Mouse (Mus musculus): ENCODE measurements at regions not wholly inside any gene's neighbourhood (a gene's known extent, or its start where the extent isn't known, plus 50 kb on each side); places are given as distances from the start of the nearest gene placed in this dataset.
"Not testable (repeated sequence)": the region's sequence is repeated elsewhere in the genome, so short reads cannot be mapped to it uniquely, and the experiment has no call there.

DNA sequence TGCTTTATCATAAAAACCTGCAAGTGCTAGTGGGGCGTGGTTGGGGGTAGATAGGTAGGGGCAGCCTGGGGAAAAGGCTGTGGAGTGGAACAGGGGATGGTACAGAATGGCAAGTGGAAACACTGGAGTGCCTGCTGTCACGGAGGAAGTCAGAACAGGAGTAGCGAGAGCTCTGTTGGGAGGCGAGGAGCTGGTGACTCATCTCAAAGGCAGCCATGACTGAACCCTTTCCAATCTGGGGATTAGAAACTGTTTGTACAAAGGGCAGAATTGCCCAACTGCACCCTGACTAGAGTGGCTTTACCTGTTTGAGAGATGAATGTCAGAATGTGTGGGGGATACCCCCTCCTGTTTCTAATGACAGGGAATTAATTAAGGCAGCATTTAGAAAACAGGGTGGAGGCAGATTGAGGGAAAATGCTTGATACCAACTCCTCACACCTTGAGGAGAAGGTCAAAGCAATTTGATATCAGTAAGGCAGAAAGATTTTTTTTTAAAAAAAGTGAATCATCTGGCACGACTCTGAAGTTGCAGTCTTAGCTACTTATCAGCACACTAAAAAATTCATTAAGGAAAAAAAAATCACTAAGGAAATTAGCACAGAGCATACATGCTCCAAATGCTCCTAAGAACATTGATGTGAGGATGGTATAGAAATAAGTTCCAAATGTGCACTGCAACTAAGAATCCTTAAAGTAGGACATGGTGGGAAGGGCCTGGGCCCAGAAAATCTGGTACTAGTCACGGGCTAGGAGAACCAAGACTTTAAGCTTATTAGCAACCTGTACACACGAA is 54.7 kb upstream of the Usp25 start:
- DNase-seq, result peak; percentile 50

DNA sequence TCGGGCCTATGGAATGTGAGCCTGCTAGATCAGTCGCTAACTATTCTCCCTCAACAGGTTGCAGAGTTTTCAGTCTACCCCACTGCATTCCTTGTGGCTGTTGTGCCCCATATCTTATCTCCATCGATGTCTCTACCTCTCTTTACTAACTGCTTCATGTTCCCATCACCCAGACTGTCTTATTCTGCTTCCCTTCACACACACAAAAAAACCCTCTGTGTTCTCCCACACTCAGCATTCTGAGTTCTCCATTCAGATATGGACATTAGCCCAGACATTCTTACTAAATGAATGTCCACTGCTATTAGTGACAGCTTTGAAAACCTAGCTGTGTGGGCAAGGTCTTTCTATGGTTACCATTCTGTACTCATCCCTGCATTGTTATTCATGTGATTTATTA is 56.0 kb upstream of the Usp25 start:
- no peak for DNase-seq

DNA sequence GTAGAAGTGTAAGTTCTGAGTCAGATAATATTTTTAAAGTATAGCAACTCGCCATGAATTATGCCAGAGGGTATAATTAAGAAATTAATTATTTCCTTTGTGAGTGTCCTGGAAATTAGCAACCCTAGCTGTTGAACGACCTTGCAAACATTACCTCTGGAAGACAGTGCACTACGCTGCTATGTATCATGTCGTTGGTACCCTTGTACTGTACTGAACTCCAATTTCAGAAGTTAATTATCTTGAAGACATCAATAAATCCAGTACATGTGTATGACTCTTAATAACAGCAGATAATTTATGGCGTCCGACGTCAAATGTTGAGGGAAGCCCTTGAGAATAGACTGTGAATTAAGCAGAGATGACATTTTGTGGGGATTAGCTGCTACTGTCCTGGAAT is 56.4 kb upstream of the Usp25 start:
- DNase-seq, result no peak

DNA sequence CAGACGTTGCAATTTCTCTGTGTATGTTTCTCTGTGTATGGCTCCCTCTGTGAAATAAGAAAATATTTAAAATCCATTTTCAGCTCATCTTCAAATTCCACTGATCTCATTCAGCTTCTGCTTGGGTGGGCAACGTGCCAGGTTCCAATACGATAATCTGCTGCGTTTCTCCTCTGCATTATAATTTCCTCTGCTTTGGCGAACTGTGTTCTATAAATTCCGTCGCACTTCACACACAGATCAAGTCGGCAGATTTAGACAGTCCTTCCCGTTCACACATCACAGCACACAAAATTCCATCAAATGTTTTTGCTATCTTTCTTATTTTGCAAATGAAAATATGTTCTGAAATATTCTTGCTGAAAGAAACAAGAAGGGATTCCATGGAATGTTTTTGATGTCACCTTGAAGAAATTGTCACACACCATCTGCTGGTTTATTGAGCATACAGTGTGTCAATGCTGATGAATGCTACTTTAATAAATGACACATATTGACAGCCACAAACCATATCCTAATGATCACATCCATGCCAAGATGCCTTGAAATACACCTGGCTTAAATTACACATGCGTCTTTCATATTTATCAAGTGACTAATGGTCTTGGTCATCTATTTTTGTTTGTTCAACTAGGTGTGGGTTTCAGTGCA is 62.5 kb upstream of the Usp25 start:
- no peak for DNase-seq

DNA sequence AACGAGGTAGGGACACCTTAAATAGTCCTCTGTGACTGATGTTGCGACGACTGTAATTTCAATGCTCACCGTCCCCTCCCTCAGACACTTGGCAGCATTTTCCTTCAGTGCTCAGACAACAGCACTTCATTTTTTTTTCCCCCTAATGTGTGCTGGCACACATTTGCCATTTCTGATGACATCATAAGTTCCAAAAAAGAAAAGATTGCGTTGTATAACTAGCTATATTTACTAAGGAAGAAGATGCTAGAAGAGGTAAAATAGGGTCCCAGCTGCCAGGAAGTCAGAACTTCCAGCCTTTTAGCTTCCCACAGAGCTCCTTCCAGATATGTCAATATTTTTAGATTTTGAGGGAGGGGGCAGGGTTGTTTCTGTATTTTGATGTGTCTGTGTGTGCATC is 66.5 kb upstream of the Usp25 start:
- DNase-seq, result no peak

DNA sequence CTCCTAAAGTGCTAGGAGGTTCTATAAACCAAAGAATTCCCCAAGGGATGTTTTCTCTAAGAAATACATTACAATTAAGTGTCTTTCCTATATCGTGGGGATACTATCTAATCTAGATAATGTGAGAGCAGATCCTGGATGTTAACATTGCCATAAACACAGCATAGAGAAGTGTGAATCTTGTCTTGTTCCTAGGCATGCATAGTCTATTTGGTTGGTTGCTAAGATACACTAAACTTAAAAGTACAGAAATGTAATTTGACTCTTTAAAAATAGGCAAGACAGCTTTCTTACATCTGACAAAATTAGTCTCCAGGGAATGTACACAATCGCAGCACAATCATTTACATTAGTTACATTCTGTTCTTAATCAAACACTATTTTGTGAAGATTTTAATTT is 75.4 kb upstream of the Usp25 start:
- DNase-seq, result no peak

DNA sequence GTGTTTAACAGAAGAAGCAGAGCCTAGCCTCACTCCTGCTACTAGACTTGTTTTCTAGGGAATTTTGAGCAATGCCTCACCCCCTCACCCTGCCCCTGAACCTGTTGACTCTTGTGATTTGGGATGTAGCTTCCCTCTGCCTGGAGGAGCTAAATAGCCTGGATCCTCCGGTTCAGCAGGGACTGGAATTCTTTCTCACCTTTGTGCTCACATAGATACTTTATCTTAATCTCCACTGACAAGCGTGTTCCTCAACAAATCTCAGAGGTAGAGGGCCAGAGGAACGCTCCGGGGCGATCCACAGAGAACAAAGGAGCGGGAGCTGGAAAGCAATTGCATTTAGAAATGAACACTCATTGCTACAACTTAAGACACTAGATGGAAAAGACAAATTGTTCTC is 85.6 kb upstream of the Usp25 start:
- no peak for DNase-seq

DNA sequence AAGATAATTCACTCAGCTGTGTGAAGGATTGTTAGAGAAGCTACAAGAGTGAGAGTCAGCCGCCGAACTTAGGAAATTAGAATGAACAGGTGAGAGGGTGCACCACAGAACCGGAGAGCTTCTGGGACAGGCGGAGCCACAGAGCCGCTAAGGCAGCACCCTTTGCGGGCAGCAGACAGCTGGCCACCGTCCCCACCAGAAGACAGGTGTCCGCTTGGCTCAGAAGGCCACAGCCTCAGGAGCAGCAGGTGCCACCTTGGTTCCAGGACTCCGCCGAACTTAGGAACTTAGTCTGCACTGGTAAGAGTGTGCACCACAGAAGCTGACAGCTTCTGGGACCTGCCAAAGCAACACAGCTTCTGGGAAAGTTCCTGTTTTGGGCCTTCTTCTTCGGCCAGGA is 93.4 kb upstream of the Usp25 start:
- DNase-seq, result not testable (repeated sequence)

DNA sequence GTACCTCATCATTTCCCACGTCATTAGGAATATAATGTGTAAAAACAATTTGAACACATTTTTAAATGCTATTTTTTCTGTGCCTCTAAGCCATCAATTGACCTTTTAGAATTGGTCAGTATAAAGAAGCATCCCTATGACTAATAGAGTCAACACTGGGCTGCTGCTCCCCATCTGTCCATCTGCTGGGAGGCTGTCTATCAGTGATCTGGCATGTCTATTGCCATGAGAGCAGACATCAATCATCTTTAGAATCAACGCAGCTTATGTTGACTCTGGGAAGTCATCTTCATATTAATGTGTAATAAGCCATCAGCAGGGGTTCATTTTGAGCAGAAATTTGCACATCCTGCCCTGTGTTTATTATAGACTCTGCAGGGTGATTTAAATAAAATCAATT is 94.9 kb upstream of the Usp25 start:
- no peak for DNase-seq

DNA sequence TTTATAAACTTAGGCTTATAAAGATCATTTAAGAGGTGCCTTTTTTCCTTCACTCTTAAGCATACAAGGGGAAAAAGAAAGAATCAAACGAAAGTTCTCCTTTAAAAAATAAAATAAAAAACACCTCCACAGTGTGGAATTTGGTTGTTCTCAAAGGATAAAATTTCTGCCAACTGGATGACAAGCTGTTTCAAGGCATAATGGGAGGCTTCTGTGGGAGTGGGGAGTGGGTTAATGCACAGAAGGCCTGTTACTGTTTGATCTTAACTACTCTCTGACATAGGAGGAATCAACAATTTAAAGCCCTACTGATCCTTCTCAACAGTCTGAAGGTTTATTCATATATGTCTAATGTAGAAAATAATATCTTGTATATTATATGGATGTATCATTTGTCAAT is 99.2 kb upstream of the Usp25 start:
- DNase-seq, result no peak

DNA sequence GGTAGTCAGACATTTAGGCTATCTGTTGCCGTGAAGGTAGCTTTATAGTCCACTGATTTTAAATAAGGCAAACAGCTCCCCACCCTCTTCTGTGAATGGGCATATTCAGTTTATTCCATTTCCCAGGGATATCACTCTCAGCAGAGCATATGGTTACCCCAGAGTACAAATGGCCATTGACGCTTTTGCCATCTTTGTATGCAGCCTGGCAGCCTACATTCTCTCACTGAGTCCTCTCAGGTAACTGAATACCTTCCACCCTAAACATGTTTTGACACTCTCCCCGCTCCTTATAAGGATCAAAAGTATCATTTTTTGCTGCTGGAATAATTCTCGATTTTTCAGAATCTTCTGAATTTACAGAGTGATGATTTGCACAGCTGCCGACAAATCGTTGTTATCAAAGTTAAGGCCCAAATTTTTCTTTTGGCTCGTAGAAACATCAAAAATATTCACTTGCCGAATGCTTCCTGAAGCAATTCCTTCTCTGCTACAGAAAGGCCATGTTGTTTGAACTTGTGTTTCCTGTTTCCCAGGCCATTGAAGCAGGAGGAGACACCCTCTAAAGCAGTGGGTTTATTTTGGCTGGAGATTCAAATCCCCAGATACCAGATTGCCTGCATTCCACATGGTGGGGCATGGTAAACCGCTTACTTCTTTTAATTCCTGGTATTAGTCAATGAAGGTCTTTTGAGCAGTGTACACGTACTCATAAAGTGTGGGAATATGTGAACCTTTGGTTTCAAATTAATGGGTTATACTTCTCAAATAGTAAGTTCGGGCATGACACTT is 108.1 kb upstream of the Usp25 start:
- DNase-seq, result peak; percentile 11

DNA sequence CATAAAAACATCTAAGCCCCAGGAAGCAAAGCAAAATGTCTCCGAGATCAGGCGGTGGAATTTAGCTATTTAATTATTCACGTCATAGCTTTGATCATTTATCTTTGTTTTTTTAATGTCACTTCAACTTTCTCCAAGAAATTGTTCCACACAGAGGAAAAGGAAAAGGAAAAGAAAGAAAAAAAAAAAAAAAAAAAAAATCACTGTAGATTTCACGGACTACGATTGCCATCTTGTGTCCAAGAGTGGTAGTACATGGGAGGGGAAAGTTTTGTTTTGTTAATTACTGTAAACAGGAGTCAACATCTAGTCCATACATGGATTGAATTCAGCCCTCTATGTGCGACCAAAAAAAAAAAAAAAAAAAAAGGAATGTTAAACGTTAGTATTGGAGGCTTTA is 114.4 kb upstream of the Usp25 start:
- DNase-seq, result peak; percentile 55

DNA sequence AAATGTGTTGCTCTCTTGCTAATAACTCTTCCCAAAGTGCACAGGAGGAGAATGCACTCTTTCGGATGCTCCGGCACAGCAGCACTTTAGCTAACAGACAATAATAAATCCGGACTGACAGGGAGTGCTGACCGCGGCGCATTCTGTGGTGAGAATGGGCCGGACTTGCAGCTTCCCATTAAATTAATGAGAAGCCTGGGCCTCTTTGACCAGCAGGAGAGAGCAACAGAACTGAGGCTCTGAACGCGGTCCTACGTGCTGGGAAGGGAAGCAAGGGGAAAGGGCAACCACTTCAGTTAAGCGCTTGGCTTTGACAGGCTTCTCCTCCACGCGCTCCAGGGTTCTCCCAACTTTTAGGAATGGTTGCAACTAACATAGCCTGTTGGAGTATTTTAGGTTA is 117.2 kb upstream of the Usp25 start:
- DNase-seq, result no peak

DNA sequence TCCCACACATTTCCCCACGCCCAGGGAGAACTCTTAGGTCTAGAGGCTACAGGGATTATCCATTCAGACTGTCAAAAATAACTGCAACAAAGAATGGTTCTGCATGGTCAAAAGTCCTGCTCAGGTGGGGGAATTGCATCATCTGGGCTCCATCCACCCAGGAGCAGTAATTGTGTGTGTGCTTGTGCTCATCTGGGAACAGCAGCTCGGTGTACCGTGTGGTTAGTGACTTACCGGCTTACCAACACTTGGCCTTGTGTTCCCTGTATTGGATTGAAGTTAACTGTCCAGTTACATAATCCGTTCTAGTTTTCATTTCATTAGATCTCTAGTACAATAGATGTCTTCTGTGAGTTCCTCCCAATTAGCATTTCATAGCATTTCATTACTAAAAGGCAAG is 117.7 kb upstream of the Usp25 start:
- no peak for DNase-seq

DNA sequence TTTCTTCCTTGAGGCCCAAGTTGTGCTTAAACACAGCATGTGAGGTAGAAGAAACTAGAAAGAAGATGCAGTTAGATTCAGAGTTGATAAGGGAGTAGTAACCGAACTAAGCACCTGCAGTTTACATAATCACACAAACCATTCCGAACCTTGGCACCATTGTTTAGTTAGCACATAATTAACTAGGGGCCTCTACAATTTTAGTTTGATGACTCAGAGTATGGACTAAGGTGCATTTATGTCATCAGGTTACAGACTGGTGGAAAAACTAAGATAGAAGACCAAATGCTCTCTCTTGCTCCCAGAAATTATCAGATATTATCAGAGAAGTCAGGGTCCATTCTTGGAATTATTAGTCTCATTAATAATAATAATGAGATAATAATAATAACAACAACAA is 134.9 kb upstream of the Usp25 start:
- DNase-seq, result no peak

DNA sequence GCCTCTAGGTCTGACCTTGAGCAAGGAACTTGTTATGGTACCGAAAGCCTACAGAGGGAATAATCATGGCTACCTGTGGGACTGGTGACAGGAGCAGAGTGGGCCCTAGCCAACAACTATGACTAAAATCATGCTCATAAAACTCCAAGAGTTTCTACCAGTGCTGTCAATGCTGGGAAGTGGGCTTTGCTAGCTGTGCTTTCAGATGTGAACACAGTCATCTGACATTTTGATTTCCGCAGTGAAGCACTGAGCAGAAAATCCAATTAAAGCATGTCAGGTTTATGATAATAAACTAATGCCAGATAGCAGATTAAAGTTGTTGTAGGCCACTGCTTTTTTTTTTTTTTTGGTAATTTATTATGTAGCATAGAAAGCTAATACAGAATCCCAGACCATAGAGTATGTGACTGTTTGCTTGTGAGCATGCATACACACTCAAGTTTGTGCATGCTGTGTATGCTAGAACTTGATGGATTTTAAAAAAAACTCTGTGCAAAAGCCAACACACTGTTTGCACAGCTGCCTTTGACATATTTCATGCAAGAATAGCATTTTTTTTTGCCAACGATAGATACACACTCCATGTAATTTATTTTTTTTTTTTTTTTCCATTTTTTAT is 138.0 kb upstream of the Usp25 start:
- DNase-seq, result no peak

DNA sequence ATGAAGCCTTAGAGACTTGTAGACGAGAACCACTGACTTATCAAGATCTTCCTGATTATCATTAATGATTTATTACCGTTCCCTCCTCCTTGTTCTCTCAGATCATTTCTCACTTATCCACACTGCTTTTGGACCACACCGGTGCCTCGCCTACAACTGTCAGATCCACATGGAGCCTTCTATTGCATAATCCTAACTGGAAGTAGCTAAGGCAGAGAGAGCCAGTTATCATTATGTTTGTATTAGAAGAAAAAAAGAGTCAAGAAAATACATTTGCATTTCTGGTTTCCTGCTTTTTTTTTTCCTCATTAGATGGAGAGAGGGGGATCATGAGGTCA is 147.1 kb upstream of the Usp25 start:
- DNase-seq, result no peak

DNA sequence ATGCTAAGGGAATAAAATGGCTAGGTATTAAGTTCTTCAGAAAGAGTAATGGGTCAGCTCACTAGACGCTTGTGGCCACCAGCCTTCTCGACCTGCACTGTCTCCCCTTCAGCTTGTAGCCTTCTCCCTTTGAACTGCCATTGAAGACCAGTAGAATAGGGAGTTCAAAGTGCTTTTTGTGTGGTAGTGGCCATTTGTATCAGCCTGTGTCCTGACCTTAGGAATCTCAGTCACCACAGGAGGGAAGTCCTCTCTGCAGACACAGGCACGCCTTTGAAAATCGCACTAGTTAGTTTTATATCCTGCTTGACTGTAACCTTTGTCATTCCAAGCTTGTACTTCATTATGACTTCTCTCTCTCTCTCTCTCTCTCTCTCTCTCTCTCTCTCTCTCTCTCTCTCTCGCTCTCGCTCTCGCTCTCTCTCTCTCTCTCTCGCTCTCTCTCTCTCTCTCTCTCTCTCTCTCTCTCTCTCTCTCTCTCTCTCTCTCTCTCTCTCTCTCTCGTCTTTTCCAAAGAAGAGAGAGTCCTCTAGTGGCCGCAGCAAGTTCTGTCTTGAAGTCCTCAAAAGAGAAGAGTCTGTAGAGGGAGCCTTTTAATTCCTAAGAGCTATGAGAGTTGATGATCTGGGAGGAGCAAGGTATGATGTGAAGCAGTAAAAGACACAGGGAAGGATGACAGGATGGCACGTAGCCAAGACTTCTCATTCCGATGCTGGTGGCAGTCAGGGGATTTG is 147.6 kb upstream of the Usp25 start:
- DNase-seq, result peak; percentile 62

DNA sequence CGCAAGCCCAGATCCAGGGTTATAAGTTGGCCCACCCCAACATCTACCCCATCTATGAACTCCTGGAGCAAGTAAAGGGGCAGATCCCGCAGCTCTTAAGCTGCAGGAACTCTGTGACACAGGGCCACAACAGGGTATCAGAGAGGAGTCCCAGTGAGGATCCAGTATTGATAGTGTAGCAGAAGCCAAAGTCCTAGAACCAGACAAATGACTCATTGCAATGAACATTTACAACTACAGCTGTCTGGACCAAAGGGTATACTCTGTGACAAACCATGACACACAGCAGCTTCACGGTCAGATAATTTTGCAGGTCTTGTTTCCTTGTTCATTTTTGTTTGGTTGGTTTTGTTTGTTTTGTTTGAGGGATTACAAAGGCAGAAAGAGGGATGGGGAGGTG is 149.1 kb upstream of the Usp25 start:
- no peak for DNase-seq

DNA sequence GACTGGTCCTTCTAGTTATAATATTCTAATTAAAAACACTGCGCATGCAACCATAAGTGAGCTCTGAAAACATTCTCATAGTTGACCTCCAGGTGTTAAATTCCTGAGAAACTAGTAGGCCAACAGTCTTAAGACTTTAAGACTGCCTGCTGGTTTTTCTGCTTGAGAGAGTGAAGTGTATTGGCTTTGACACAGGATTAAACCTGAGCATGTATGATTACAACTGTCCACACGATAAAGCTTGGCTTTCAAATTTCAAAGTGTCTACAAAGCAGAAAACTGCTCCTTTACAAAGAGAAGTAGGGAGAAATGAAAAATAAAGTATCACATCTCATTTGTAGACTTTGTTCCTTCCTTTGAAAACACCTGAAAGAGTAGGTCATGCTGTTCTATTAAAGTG is 157.7 kb upstream of the Usp25 start:
- DNase-seq, result no peak

DNA sequence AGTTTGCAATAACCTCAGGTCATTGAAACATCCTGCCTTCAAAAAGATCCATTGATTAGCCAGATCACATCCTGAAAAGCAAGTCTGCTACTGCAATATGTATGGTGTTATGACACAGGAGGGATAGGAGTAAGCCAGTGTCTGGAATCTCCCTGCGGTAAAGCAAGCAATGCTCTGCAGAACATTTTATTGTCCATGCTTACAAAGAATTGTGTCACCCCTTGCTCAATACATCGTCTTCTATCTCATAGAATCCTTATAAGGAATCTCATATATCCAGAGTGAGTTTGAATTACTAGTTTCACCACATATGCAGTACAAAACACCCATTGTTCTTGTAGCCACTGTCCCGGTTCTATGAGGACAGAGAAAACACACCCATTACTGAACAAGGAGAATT is 162.1 kb upstream of the Usp25 start:
- DNase-seq, result no peak

DNA sequence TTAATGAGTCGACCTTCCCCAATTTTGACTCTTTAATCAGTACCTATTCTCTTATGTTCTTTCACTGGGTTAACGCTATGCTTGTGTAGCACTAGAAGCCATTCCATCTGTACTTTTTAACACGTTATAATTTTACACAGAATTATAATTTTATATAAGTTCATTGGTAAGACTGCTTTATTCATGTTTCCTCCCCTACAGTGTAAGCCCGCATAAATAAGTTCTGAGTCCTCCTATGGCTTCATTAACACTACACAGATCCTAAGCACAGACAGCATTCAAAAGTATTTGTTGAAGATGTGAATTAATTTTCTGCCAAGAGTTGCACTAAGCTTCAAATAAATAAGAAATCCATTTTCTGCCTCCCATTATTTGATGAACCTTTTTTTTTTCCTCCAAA is 176.1 kb upstream of the Usp25 start:
- DNase-seq, result no peak

DNA sequence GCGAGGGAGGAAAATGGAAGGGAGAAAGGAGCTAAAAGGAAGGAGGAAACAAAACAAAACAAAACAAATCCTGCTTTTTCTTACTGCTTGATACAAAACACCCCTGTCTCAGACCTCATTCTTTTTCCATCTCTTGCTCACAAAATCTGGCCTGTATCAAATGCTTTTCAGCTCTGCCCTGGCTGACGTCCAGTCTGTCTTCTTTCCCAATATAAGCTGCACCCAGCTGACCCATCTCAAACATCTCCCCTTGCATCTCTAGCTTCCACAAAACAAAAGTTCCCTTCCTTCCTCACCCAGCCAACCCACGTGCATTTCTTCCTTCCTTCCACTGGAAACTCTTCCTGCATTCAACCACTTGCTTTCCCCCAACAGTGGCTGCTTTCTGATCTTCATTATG is 183.1 kb upstream of the Usp25 start:
- peak; percentile 51 for DNase-seq

Data from lung, postnatal 10 days (tissue).